Mouse (Mus musculus) CD8-positive naive resting alpha-beta T cell, adult 2 months (primary cell): ENCODE measurements around the gene Gm21992.
"Not testable (repeated sequence)": the region's sequence is repeated elsewhere in the genome, so short reads cannot be mapped to it uniquely, and the experiment has no call there.

Source experiments
- DNase-seq, 2 experiments: peaks; one replicate each; pipeline ENCODE4 v3.0.0; 2022; ENCODE audit warnings: low read depth in 2 of 2, low spot score in 2 of 2

Gene Gm21992

GRCm38 (mm10) chr19:4813015-4813414, 1.6 kb upstream of the Gm21992 start:
- DNase-seq: peak in 1 of 2 experiments; percentile 43

DNA sequence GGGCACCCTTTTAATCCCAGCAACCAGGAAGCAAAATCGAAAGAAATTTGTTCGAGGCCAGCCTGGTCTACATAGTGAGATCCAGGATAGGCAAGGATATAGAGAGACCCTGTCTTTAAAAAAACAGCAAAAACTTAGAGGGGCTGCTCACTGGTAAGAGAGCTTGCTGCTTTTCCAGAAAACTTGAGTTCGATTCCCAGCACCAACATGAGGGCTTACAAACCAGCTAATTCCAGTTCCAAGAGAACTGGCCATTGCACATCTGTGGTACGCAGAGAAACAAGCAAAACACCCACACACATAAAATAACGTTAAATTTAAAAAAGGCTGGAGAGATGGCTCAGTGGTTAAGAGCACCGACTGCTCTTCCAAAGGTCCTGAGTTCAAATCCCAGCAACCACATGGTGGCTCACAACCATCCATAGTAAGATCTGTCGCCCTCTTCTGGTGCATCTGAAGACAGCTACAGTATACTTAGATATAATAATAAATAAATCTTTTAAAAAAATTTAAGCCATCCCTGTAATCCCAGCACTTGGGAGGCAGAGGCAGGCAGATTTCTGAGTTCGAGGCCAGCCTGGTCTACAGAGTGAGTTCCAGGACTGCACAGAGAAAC, 1.0 kb upstream of the Gm21992 start:
- DNase-seq: not testable (repeated sequence)

GRCm38 (mm10) chr19:4811909-4812242, 464 bp upstream of the Gm21992 start:
- DNase-seq: no peak

DNA sequence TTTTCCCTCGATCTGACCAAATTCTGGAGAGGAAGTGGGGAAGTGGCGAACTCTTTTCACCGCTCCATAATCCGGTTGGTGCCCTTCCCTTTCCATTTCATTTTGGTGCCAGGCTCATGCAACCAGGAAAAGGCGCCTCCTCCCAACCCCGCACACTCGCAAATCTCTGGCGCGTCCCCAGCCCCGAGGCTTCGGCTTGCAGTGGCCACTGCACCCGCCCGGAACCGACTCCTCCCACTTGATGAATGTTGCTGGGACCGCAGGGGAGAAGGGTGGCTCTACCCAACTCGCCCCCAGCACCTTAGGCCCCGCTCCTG, 708 bp downstream of the Gm21992 start:
- no peak for DNase-seq

DNA sequence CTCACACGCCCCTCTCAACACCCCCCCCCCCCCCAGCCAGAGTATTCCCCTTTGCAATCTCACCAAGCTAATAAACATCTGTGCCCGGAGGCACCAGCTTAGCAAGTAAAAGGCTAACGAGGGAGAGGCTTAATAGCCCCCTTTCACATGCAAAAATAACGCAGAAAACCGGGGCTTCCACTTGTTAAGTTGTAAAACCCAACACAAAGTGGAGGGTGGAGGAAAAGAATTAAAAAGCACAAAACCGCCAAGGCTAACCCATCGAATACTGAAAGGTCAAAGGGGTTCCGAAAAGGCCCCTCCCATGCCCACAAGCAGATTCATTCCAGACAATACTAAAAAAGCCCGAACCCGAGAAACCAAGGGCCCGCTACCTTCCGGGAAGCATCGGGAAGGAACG, 1.1 kb downstream of the Gm21992 start:
- DNase-seq: no peak

GRCm38 (mm10) chr19:4803283-4803682, 8.1 kb downstream of the Gm21992 start:
- no peak for DNase-seq

- no peak for DNase-seq
Observed at GRCm38 (mm10) chr19:4802691-4803091, 8.7 kb downstream of the Gm21992 start.

GRCm38 (mm10) chr19:4799083-4799482, 12.3 kb downstream of the Gm21992 start:
- DNase-seq: no peak

GRCm38 (mm10) chr19:4797846-4798245, 13.6 kb downstream of the Gm21992 start:
- DNase-seq: no peak

- no peak for DNase-seq
Observed at GRCm38 (mm10) chr19:4795929-4796328, 15.5 kb downstream of the Gm21992 start.

GRCm38 (mm10) chr19:4793831-4794422, 17.5 kb downstream of the Gm21992 start, which contains the start of gene Rbm4:
Gene Rbm4, minus strand, starts transcription at chr19:4793901.
- DNase-seq: peak; percentile 94

- no peak for DNase-seq
Observed at GRCm38 (mm10) chr19:4793281-4793830, 18.1 kb downstream of the Gm21992 start.

DNA sequence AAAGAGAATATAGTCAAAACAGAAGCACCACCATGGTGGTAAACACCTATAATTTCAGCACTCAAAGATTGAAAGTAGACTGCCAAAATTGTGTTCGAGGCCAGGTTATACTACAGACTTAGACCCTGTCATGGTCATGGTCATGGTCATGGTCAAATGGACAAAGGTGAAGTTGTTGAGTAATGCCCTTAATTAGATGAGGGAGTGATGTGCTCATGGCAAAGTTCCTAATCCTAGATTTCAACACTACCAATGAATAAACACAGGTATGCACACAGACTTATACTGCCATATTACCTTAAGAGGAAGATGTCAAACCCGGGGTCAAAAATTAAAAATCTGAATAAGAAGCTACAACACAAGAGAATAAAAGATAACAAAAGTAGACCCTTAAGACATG, 25.1 kb downstream of the Gm21992 start:
- no peak for DNase-seq

DNA sequence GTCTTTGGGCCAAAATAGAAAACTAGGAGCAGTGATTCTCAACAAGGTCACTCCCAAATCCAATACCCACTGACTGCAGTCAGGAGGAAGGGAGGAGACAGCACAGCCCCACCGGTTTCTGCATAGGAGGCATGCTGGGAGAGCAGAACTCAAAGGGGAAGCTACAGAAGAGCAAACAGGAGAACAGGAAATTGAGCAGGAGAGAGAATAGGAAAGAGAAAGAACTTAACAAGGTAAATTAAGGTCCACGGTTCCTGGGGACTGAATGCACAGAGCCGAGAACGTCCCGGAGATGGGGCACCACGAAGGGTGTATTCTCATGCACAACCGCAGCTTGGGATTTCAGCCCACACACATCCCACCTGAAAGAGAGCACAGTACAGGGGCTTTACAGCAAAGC, 26.2 kb downstream of the Gm21992 start:
- DNase-seq: no peak

GRCm38 (mm10) chr19:4782891-4783290, 28.5 kb downstream of the Gm21992 start:
- DNase-seq: no peak

GRCm38 (mm10) chr19:4772785-4773184, 38.6 kb downstream of the Gm21992 start:
- DNase-seq: no peak

- DNase-seq: no peak
Observed at GRCm38 (mm10) chr19:4767507-4768148, 43.8 kb downstream of the Gm21992 start.

- DNase-seq: no peak
Observed at GRCm38 (mm10) chr19:4762876-4763275, 48.5 kb downstream of the Gm21992 start.

DNA sequence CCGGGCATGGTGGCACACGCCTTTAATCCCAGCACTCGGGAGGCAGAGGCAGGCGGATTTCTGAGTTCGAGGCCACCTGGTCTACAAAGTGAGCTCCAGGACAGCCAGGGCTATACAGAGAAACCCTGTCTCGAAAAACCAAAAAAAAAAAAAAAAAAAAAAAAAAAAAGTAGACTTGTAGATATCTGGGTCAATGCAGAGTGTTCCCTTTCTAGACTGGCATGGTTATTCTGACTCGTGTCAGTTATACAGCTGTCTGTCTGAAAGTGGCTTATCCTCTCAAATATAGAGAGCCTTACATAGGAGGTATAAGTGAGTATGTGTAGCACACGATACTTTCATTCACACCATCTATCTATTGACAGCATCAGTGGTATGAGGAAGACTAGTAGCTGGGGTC, 50.9 kb downstream of the Gm21992 start:
- not testable (repeated sequence) for DNase-seq

DNA sequence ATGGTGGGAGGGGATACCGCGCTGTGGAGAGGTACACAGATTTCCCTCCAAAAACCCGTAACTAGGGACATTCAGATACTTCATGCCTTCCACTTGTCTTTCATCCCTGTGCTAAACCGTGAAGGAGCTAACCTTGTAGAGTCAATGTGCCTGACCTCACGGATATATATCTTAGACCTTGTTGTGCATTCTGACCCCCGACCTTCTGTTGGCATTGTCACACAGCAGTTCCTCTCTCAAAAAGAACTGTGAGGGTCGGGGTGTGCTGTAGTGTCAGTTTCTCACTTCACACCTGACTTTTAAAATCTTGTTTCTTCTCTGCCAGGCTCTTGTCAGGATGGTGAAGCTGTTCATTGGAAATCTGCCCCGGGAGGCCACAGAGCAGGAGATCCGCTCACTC, 54.5 kb downstream of the Gm21992 start:
- DNase-seq: no peak

GRCm38 (mm10) chr19:4756193-4756911, 55.1 kb downstream of the Gm21992 start, which contains the start of gene Rbm4b:
Gene Rbm4b, plus strand, starts transcription at chr19:4756497.
- DNase-seq: peak; percentile 91 to 92
